In the genomic region with DNA sequence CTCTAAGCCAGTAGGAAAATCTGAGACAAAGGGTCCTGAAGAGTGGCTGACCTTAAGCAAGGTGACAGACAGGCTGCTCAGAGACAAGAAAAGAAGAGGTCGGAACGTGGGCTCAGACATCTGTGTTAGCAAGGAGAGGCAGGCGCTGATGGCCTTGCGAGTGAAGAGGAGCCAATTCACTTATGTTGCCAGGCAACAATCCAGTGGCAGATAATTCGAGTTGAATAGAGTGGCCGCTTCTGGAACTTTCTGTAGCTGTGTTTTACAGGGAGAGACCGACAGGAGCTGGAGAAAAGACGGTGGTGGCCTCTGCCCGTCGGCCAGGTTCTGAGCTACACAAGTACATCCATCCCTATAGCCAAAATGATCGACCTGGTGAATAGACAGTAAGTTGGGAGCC, we compare ENCODE assay signal across 26 mouse cellular contexts. TPM values are rescaled to one million over a fixed set of nuclear protein-coding genes. Genes with fewer than 3 reads are reported as not detected.
DNase-seq lines count a peak whose midpoint lies in the region; ATAC-seq and TF ChIP-seq lines count a peak whose summit lies in the region.
"Had no signal": no experiment of that assay in that cellular context is flagged by ENCODE, and none has a peak within 500 bp of the region (broad histone marks: within the 10 kb centered on the region; RNA-seq: fewer than 3 reads in every experiment).

No protein-coding gene starts in this region.

- no peak for TF ChIP-seq CTCF in heart, postnatal 0 days (IDR thresholded peaks at IDR 0.05; ENCODE audit: low read depth)

- H3K4me3 ChIP-seq in forebrain, embryonic 12.5 days (replicated peaks): no peak overlapping the region
- H3K4me3 ChIP-seq in forebrain, embryonic 10.5 days: no peak overlapping the region
- H3K4me3 ChIP-seq in heart, postnatal 0 days (ENCODE audit: low read depth, low read length): no peak overlapping the region
- H3K4me3 ChIP-seq in hindbrain, embryonic 15.5 days: no peak overlapping the region
- H3K4me3 ChIP-seq: limb, embryonic 13.5 days; stomach, embryonic 15.5 days had no signal

- intact Hi-C loops in heart, postnatal 36 days (cut with DNase I): no loop called here

- H3K27ac ChIP-seq in forebrain, embryonic 12.5 days: peak overlapping the region; percentile 50; the same call in 1 of the 2 replicates
- no peak overlapping the region for H3K27ac ChIP-seq in forebrain, embryonic 10.5 days
- no peak overlapping the region for H3K27ac ChIP-seq in heart, postnatal 0 days (ENCODE audit: low read depth)
- H3K27ac ChIP-seq in hindbrain, embryonic 15.5 days (replicated peaks): 0 out of 2 replicates have a peak overlapping the region, but pooled peaks have one; percentile 24
- H3K27ac ChIP-seq: kidney, postnatal 0 days; limb, embryonic 13.5 days; liver, embryonic 14.5 days; stomach, embryonic 15.5 days had no signal

- H3K9me3 ChIP-seq in forebrain, embryonic 12.5 days: no peaks in the 10 kb centered on the region
- no peaks in the 10 kb centered on the region for H3K9me3 ChIP-seq in forebrain, embryonic 10.5 days
- no peaks in the 10 kb centered on the region for H3K9me3 ChIP-seq in heart, postnatal 0 days (replicated peaks; ENCODE audit: control insufficient read depth, low read length)
- no peaks in the 10 kb centered on the region for H3K9me3 ChIP-seq in hindbrain, embryonic 15.5 days
- H3K9me3 ChIP-seq: limb, embryonic 13.5 days; stomach, embryonic 15.5 days had no signal

- H3K4me1 ChIP-seq in forebrain, embryonic 12.5 days: peaks cover 23% of the 10 kb centered on the region
- H3K4me1 ChIP-seq in forebrain, embryonic 10.5 days: peaks cover 13% of the 10 kb centered on the region; the same call in 1 of the 2 replicates
- 0 out of 2 replicates have a peak, but pooled peaks cover 5% of the 10 kb centered on the region for H3K4me1 ChIP-seq in heart, postnatal 0 days (ENCODE audit: control insufficient read depth, insufficient read depth)
- H3K4me1 ChIP-seq in hindbrain, embryonic 15.5 days (replicated peaks): peaks cover 17% of the 10 kb centered on the region
- H3K4me1 ChIP-seq: stomach, embryonic 15.5 days had no signal

- no peak for DNase-seq in forebrain, embryonic 10.5 days (ENCODE audit: extremely low spot score, low spot score)
- peak; percentile 65 for DNase-seq in heart, postnatal 0 days (ENCODE audit: low spot score)
- no peak for DNase-seq in heart, postnatal 36 days
- DNase-seq in brain, adult 2 months (ENCODE audit: low read depth, low spot score): peak; percentile 59
- no peak for DNase-seq in frontal cortex, postnatal 10 days (ENCODE audit: low spot score in 2 of 2)
- DNase-seq: adrenal gland, adult 8-10 months; cerebellum, adult 8-10 months; gastrocnemius, postnatal 10 days; kidney, adult 11 months; layer of hippocampus, adult 9-11 months; right cerebral cortex, postnatal 14 days; thymus, adult 2 months had no signal

- H3K9ac ChIP-seq in forebrain, embryonic 12.5 days: no peak overlapping the region
- H3K9ac ChIP-seq in heart, postnatal 0 days (replicated peaks; ENCODE audit: low read depth, low read length): no peak overlapping the region
- H3K9ac ChIP-seq in hindbrain, embryonic 15.5 days: no peak overlapping the region
- H3K9ac ChIP-seq: limb, embryonic 13.5 days; liver, embryonic 14.5 days; stomach, embryonic 15.5 days had no signal

- TF ChIP-seq EP300 in heart, postnatal 0 days (IDR thresholded peaks at IDR 0.05; ENCODE audit: low read depth): no peak

- no peaks in the 10 kb centered on the region for H3K27me3 ChIP-seq in forebrain, embryonic 12.5 days
- H3K27me3 ChIP-seq in forebrain, embryonic 10.5 days (ENCODE audit: poor library complexity, severe bottlenecking): no peaks in the 10 kb centered on the region
- no peaks in the 10 kb centered on the region for H3K27me3 ChIP-seq in heart, postnatal 0 days (ENCODE audit: control insufficient read depth, insufficient read depth, low read length)
- no peaks in the 10 kb centered on the region for H3K27me3 ChIP-seq in hindbrain, embryonic 15.5 days
- H3K27me3 ChIP-seq: limb, embryonic 13.5 days; stomach, embryonic 15.5 days had no signal

- 75% methylated on average over 11 of the region's 11 CpGs for WGBS in forebrain, embryonic 12.5 days
- 86% methylated on average over 11 of the region's 11 CpGs for WGBS in forebrain, embryonic 10.5 days
- 30% methylated on average over 11 of the region's 11 CpGs for WGBS in heart, postnatal 0 days
- WGBS in hindbrain, embryonic 15.5 days: 32% methylated on average over 11 of the region's 11 CpGs

- peaks cover 4% of the 10 kb centered on the region for H3K36me3 ChIP-seq in forebrain, embryonic 12.5 days (replicated peaks)
- peaks cover 7% of the 10 kb centered on the region for H3K36me3 ChIP-seq in forebrain, embryonic 10.5 days (replicated peaks)
- peaks cover 7% of the 10 kb centered on the region for H3K36me3 ChIP-seq in heart, postnatal 0 days (replicated peaks; ENCODE audit: control insufficient read depth, insufficient read depth, low read length)
- H3K36me3 ChIP-seq in hindbrain, embryonic 15.5 days: peaks cover 7% of the 10 kb centered on the region

- ATAC-seq in forebrain, embryonic 12.5 days (ENCODE audit: low FRiP score): no peak
- no peak for ATAC-seq in heart, postnatal 0 days (ENCODE audit: insufficient read depth, low read depth)
- ATAC-seq in hindbrain, embryonic 15.5 days (ENCODE audit: low FRiP score, low read depth): no peak
- no peak for ATAC-seq in inflammation-experienced regulatory T-cells, adult 6 months

- no peak overlapping the region for H3K4me2 ChIP-seq in forebrain, embryonic 12.5 days
- H3K4me2 ChIP-seq in heart, postnatal 0 days (ENCODE audit: low read depth, low read length): no peak overlapping the region
- H3K4me2 ChIP-seq in hindbrain, embryonic 15.5 days: no peak overlapping the region
- H3K4me2 ChIP-seq: limb, embryonic 13.5 days; stomach, embryonic 15.5 days had no signal

RNA-seq across cellular contexts. Expression of a gene that starts 6.9 kb away (rescaled TPM):
- 1.1 TPM in 1 of 2 replicates, not detected in the other for polyA plus RNA-seq in forebrain, embryonic 12.5 days (2016; fragmentation: Nextera tagmentation; extraction: Ambion mirVana)
- not detected in 2 replicates for polyA plus RNA-seq in forebrain, embryonic 10.5 days (2016; fragmentation: Nextera tagmentation; extraction: Ambion mirVana)
- total RNA-seq in heart, postnatal 0 days (2014; rRNA removed; ENCODE audit: low replicate concordance): not detected in 2 replicates
- not detected in 2 replicates for polyA plus RNA-seq in heart, postnatal 0 days (2015; fragmentation: Nextera tagmentation; extraction: Ambion mirVana)
- not detected for total RNA-seq in heart, postnatal 36 days (2021)
- 0.38 TPM in 1 of 2 replicates, not detected in the other for polyA plus RNA-seq in hindbrain, embryonic 15.5 days (2015; fragmentation: Nextera tagmentation; extraction: Ambion mirVana)
- not detected for polyA plus RNA-seq in inflammation-experienced regulatory T-cells, adult 6 months (2017; shearing (Covaris generic))
- total RNA-seq: adrenal gland, adult 8-10 months; CH12.LX; gastrocnemius, postnatal 10 days; heart, postnatal 14 days; left cerebral cortex, postnatal 10 days had no signal
- polyA plus RNA-seq: kidney, postnatal 0 days; limb, embryonic 13.5 days; liver, embryonic 14.5 days; lung, embryonic 16.5 days; neural tube, embryonic 14.5 days; spleen, adult 2 months had no signal

RNA-seq across cellular contexts. Expression of a gene that starts 7.6 kb away (rescaled TPM):
- 1,544 and 1,585 TPM in 2 replicates for polyA plus RNA-seq in forebrain, embryonic 12.5 days (2016; fragmentation: Nextera tagmentation; extraction: Ambion mirVana)
- 1,690 and 1,733 TPM in 2 replicates for polyA plus RNA-seq in forebrain, embryonic 10.5 days (2016; fragmentation: Nextera tagmentation; extraction: Ambion mirVana)
- total RNA-seq in heart, postnatal 0 days (2014; rRNA removed; ENCODE audit: low replicate concordance): 64.1 and 105 TPM in 2 replicates
- polyA plus RNA-seq in heart, postnatal 0 days (2015; fragmentation: Nextera tagmentation; extraction: Ambion mirVana): 1,927 and 2,123 TPM in 2 replicates
- 1,000 to 10,000 TPM; 1,603 to 1,774 TPM for total RNA-seq in heart, postnatal 36 days (2021)
- polyA plus RNA-seq in hindbrain, embryonic 15.5 days (2015; fragmentation: Nextera tagmentation; extraction: Ambion mirVana): 1,215 and 1,231 TPM in 2 replicates
- 1,000 to 10,000 TPM; 1,938 to 3,125 (median 2,500) TPM for polyA plus RNA-seq in inflammation-experienced regulatory T-cells, adult 6 months (2017; shearing (Covaris generic))

RNA-seq across cellular contexts. Expression of a gene that starts 28.6 kb away (rescaled TPM):
- 96.3 and 116 TPM in 2 replicates for polyA plus RNA-seq in forebrain, embryonic 12.5 days (2016; fragmentation: Nextera tagmentation; extraction: Ambion mirVana)
- 46.7 and 47.5 TPM in 2 replicates for polyA plus RNA-seq in forebrain, embryonic 10.5 days (2016; fragmentation: Nextera tagmentation; extraction: Ambion mirVana)
- 3.5 and 5.7 TPM in 2 replicates for total RNA-seq in heart, postnatal 0 days (2014; rRNA removed; ENCODE audit: low replicate concordance)
- polyA plus RNA-seq in heart, postnatal 0 days (2015; fragmentation: Nextera tagmentation; extraction: Ambion mirVana): 2.0 TPM in 2 replicates
- total RNA-seq in heart, postnatal 36 days (2021): 1 to 10 TPM; 1.6 to 1.8 TPM
- polyA plus RNA-seq in hindbrain, embryonic 15.5 days (2015; fragmentation: Nextera tagmentation; extraction: Ambion mirVana): 253 and 256 TPM in 2 replicates
- polyA plus RNA-seq in inflammation-experienced regulatory T-cells, adult 6 months (2017; shearing (Covaris generic)): 1 to 10 TPM in 1 of 3 experiments, under 1 TPM in 2; 0.55 to 1.1 (median 0.70) TPM

RNA-seq across cellular contexts. Expression of a gene that starts 57.6 kb away (rescaled TPM):
- polyA plus RNA-seq in forebrain, embryonic 12.5 days (2016; fragmentation: Nextera tagmentation; extraction: Ambion mirVana): not detected in 2 replicates
- not detected in 2 replicates for polyA plus RNA-seq in forebrain, embryonic 10.5 days (2016; fragmentation: Nextera tagmentation; extraction: Ambion mirVana)
- not detected in 2 replicates for total RNA-seq in heart, postnatal 0 days (2014; rRNA removed; ENCODE audit: low replicate concordance)
- polyA plus RNA-seq in heart, postnatal 0 days (2015; fragmentation: Nextera tagmentation; extraction: Ambion mirVana): not detected in 2 replicates
- not detected for total RNA-seq in heart, postnatal 36 days (2021)
- not detected in 2 replicates for polyA plus RNA-seq in hindbrain, embryonic 15.5 days (2015; fragmentation: Nextera tagmentation; extraction: Ambion mirVana)
- not detected for polyA plus RNA-seq in inflammation-experienced regulatory T-cells, adult 6 months (2017; shearing (Covaris generic))
- total RNA-seq: adrenal gland, adult 8-10 months; CH12.LX; gastrocnemius, postnatal 10 days; heart, postnatal 14 days; left cerebral cortex, postnatal 10 days had no signal
- polyA plus RNA-seq: cortical plate, adult 2 months; kidney, postnatal 0 days; limb, embryonic 13.5 days; liver, embryonic 14.5 days; lung, embryonic 16.5 days; neural tube, embryonic 14.5 days; spleen, adult 2 months; stomach, embryonic 15.5 days had no signal

Comparison
In these comparisons a context has a peak if more than half of its experiments do, and no peak if none do; other contexts are left out.
1. H3K27ac ChIP-seq: peak in forebrain, embryonic 12.5 days (single experiment) and hindbrain, embryonic 15.5 days (single experiment); none in forebrain, embryonic 10.5 days (single experiment) and heart, postnatal 0 days (single experiment).
2. DNase-seq: peak in heart, postnatal 0 days (single experiment) and brain, adult 2 months (single experiment); none in forebrain, embryonic 10.5 days (single experiment), heart, postnatal 36 days (0 of 2) and frontal cortex, postnatal 10 days (0 of 2).
3. RNA of a gene that starts 28.6 kb away (polyA plus RNA-seq): 253 to 256 TPM in hindbrain, embryonic 15.5 days, 96.3 to 116 TPM in forebrain, embryonic 12.5 days and 46.7 to 47.5 TPM in forebrain, embryonic 10.5 days; 2.0 TPM in heart, postnatal 0 days and 0.55 to 1.1 TPM in inflammation-experienced regulatory T-cells, adult 6 months; every median in the first group is over 10 times any median in the second.